Mouse (Mus musculus) right cerebral cortex, postnatal 36 days (tissue): ENCODE measurements around the gene Dnah7c.
"Not testable (repeated sequence)": the region's sequence is repeated elsewhere in the genome, so short reads cannot be mapped to it uniquely, and the experiment has no call there.

Experiments
- DNase-seq, 2 experiments: peaks; one replicate each; pipeline ENCODE4 v3.0.0; 2022; ENCODE audit warnings: low spot score in 2 of 2, mixed read lengths in 1 of 2

Gene Dnah7c

GRCm38 (mm10) chr1:46729731-46730130, 304.3 kb downstream of the Dnah7c start:
- not testable (repeated sequence) for DNase-seq

- not testable (repeated sequence) for DNase-seq
These were observed 308.2 kb downstream of the Dnah7c start for GRCm38 (mm10) chr1:46733405-46734106.

- DNase-seq, result not testable (repeated sequence)
These were observed 309.1 kb downstream of the Dnah7c start for GRCm38 (mm10) chr1:46734455-46734854.

GRCm38 (mm10) chr1:46764600-46764999, 339.2 kb downstream of the Dnah7c start:
- not testable (repeated sequence) for DNase-seq

GRCm38 (mm10) chr1:46769318-46769717, 343.9 kb downstream of the Dnah7c start:
- not testable (repeated sequence) for DNase-seq

- DNase-seq, result not testable (repeated sequence)
These were observed 344.8 kb downstream of the Dnah7c start for GRCm38 (mm10) chr1:46770077-46770695.

- not testable (repeated sequence) for DNase-seq
These were observed 356.8 kb downstream of the Dnah7c start for GRCm38 (mm10) chr1:46782227-46782626.

- no peak for DNase-seq
These were observed 379.7 kb downstream of the Dnah7c start for GRCm38 (mm10) chr1:46805074-46805473.

GRCm38 (mm10) chr1:46808630-46809029, 383.2 kb downstream of the Dnah7c start:
- not testable (repeated sequence) for DNase-seq

GRCm38 (mm10) chr1:46817934-46818333, 392.5 kb downstream of the Dnah7c start:
- DNase-seq, result no peak

GRCm38 (mm10) chr1:46822256-46822972, 397.0 kb downstream of the Dnah7c start:
- DNase-seq, result no peak

- no peak for DNase-seq
These were observed 404.9 kb downstream of the Dnah7c start for GRCm38 (mm10) chr1:46830066-46830843.

GRCm38 (mm10) chr1:46831927-46832326, 406.5 kb downstream of the Dnah7c start:
- no peak for DNase-seq

- DNase-seq, result no peak
These were observed 418.0 kb downstream of the Dnah7c start for GRCm38 (mm10) chr1:46843406-46843805.

GRCm38 (mm10) chr1:46844281-46844680, 418.9 kb downstream of the Dnah7c start:
- no peak for DNase-seq

- DNase-seq, result no peak
These were observed 419.8 kb downstream of the Dnah7c start for GRCm38 (mm10) chr1:46845221-46845620.

GRCm38 (mm10) chr1:46849758-46850157, 424.4 kb downstream of the Dnah7c start:
- peak; percentile 51 to 70 for DNase-seq

GRCm38 (mm10) chr1:46851586-46851985, 426.2 kb downstream of the Dnah7c start:
- DNase-seq, result no peak

GRCm38 (mm10) chr1:46852216-46852599, 426.8 kb downstream of the Dnah7c start:
- no peak for DNase-seq

GRCm38 (mm10) chr1:46852600-46853272, 427.3 kb downstream of the Dnah7c start:
- peak; percentile 59 to 69 for DNase-seq
